Mouse (Mus musculus) ZHBTc4 (cell line): ENCODE measurements around the gene Chp1.
"Not testable (repeated sequence)": the region's sequence is repeated elsewhere in the genome, so short reads cannot be mapped to it uniquely, and the experiment has no call there.

Experiments used
- DNase-seq: peaks from one replicate; pipeline ENCODE4 v3.0.0-alpha.2; 2011; ENCODE audit warnings: low read depth, low spot score

Chp1 gene

DNA sequence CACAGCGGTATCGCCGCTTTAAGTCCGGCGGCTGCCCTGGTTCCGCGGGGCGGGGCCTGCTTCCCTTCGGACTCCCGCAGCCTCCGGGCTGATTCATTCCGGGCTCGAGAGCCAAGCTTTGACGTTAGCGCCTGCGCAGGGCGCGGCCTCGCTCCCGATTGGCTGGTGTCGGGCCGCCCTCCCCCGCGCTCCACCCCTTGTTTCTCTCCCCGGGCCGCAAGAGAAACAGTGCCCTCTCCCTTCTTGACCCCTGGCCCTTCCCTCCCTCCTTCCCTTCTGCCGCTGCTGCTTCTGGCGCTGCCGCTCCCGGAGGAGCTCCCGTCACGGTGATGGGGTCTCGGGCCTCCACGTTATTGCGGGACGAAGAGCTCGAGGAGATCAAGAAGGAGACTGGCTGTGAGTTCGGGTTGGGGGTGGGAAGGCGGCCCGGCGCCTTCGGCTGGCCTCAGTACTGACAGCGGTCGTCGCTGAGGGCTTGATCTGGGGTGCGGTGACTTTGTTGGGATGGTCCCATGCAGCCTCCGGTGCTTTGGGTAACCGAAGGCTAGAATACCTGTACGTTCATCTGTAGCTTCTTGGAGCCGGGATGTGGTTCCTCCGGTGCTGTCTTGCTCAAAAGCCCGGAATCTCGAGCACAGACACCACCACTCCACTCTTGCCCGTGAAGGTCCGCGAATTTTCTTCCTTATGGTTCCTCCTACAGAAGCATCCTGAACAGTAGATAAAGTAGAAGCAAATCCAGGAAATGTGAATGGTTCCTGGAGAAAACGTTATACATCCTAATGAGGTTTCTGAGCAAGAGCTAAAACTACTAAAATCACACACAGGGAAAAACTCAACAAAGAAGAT is at the start of gene Chp1, which contains the start of gene Exd1:
Gene Chp1, plus strand, starts transcription at position 176 of the 849 bp plus-strand sequence.
Gene Exd1, minus strand, starts transcription at position 106 of the 849 bp plus-strand sequence.
- DNase-seq, result peak; percentile 99

DNA sequence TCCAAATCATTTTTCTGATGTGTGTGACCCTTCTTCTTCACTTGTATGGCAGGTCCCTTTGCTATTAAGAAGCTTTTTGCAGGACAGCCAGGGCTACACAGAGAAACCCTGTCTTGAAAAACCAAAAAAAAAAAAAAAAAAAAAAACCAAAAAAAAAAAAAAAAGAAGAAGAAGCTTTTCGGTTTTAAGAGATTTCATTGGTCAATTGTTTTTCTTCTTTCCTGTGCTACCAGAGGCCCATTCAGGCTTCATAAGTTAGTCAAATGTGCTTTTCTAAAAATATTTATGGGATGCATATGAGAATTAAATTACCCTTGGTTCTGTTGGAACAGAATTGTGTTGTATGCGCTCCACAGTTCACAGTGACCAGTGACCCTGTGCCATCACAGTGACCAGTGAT is 48.6 kb upstream of the Chp1 start:
- no peak for DNase-seq

DNA sequence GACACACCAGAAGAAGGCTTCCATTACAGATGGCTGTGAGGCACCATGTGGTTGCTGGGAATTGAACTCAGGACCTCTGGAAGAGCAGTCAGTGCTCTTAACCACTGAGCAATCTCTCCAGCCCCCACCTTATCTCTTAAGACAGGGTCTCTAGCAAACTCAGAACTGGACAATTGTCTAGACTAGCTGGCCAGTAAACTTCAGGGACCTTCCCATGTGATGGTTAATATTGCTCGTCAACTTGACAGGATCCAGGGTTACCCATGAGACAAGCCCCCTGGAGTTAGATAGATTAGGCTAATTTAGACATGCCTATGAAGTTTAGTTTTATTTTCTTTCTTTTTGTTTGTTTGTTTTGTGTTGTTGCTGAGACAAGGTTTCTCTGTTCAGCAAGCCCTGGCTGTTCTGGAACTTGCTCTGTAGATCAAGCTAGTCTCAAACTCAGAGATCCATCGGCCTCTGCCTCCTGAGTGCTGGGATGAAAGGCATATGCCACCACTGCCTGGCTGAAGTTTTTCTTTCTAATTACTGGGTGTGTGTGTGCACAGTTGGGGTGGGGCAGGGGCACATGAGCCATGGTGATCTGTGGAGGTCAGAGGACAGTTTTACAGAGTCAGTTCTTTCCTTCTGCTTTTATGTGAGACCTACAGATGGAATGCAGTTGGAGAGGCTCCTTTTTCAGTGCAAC is 46.4 kb upstream of the Chp1 start:
- DNase-seq, result no peak

DNA sequence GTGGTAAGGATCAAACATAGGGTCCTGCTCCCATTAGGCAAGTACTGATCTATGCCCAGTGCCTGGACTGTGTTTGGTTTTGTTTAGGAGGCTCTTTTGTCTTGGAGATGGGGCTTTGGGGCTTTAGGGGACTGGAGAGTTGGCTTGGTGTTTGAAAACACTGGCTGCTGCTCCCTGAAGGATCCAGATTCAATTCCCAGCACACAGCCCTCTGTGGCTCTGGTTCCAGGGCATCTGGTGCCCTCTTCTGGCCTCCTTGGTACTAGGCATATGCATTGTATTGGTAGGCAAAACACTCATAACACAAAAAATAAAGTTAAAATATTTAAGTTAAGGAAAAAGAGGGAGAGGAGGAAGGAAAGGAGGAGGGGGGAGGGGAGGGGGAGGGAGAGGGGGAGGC is 40.4 kb upstream of the Chp1 start:
- DNase-seq, result peak; percentile 78

DNA sequence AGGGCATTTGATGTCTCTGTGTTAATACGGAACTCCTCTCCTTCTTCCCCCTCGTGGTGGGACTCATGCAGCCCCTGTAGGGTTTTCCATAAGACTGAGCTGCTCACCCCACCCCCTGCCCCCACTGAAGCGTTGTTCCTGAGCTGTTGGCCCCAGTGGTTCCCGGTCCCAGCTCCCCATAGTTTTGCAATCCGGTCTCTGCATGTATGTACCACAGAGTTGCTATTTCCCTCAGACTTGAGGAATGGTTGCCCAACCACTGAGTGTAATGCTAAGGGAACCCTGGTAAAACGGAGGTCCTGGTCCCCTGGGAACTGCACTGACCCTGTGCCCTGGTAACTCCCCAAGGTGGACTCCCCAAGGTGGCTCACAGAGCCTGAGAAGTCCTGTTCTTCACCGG is 39.0 kb upstream of the Chp1 start:
- not testable (repeated sequence) for DNase-seq

DNA sequence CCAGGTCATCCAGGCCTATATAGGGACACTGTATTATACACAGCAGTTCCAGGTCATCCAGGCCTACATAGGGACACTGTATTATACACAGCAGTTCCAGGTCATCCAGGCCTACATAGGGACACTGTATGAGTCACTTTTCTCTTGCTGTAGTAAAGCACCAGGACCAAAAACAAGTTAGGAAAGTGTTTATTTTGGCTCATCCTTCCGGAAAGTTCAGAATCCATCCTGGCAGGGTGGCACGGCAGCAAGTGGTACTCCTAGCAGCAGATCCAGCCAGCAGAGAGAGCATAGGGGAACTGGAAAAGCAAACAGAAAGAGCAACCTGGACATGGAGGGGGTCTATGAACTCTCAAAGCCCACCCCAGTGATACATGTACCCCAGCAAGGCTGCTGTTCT is 36.6 kb upstream of the Chp1 start:
- DNase-seq, result no peak

DNA sequence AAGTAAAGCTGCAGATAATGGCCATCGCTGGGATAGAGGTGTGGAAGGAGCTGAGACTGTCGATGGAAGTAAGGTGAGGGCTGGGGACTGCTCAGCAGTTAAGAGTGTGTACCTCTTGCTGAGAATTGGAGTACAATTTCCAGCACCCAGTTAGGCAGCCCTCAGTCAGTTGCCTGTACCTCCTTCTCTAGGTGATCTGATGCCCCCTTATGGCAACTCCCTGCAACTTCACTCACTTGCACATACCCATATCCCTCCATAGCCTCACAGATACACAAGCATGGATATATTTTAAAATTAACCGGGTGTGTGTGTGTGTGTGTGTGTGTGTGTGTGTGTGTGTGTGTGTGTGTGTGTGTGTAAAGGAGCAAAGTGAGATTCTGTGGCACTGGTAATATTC is 35.2 kb upstream of the Chp1 start:
- DNase-seq, result peak; percentile 78

DNA sequence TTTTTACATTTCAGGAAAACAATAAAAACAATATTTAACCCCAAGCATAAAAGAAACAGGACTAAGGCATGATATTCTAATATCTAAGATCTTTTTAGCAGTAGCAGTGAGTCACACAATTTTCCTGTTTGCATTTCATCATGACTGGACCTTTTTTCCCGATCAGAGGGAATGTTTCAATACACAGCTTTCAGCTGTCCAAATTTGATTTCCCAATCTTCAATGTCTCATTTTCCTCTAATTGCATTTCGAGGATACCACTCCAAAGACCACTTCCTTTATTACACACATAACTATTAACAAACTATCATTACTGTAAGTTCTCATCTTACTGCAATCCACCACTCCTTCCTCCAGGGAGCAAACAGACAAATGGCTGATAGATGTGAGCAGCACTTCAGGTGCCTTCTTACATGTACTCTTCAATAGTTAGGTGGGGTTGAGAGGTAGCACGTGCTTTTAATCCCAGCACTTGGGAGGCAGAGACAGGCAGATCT is 33.4 kb upstream of the Chp1 start:
- DNase-seq, result no peak

DNA sequence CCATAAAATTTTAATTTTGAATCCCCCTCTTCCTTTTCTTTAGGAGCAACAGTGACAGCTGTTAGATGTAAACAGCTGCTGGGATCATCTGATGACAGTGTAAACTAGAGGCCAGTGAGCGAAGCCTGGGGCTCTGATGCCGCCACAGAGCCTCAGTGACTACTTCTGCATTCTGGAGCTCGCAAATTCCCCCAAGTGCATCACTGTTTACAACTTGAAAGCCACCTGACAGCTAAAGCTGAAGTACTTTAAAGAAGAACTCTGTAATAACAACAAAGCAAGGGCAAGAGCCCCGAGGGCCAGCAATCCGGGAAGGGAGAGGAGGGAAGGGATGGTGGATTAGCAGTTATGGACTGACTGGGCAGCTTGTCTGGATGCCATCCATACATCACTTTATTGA is 30.7 kb upstream of the Chp1 start:
- no peak for DNase-seq

DNA sequence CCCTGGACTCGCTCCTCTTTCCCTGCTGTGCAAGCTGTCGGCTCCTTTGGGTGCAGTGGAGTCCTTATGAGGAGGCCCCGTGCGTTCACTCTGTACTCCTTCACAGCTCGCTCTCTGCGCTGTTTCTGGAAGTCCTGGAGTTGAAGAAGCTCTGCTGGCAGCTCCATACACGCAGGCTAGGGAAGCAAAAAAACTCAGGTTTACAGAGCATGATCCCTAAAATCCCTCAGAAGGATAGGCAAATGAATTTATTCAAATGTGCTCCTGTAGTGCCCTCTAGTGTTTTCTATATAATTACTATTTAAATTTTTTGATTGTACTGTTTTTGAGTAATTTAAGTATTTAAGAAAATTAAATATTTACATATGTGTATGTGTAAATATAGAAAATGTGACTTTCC is 26.9 kb upstream of the Chp1 start:
- no peak for DNase-seq

DNA sequence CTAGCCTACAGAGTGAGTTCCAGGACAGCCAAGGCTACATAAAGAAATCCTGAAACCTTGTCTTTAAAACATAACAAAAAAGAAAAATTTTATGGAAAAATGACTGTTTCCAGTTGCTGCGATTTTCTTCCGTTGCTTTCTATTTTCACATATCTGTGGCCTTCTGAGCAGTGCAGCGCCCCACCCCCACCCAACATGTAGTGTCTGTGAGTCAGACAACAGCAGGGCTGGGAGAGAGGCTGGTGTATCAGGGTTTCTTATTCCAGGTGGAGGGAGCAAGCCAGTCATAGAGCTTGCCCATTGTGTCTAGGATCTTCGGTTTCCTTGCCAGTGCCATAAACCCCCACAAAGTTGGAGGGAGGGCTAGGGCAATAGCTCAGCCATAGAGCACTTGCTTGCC is 23.7 kb upstream of the Chp1 start:
- DNase-seq, result no peak

DNA sequence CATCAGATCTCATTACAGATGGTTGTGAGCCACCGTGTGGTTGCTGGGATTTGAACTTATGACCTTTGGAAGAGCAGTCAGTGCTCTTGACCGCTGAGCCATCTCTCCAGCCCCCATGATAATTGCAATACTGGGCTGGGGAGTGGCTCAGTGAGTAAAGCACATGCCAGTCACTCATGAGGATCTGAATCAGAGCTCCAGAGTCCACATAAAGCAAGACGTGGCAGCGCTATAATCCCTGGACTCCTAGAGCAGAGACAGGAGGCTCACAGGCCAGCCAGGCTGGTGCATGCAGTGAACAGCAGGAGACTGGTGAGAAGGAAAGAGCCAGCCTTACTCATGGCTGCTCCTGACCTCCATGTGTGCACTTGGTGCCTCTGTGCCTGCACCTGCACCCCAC is 22.1 kb upstream of the Chp1 start:
- DNase-seq, result no peak

DNA sequence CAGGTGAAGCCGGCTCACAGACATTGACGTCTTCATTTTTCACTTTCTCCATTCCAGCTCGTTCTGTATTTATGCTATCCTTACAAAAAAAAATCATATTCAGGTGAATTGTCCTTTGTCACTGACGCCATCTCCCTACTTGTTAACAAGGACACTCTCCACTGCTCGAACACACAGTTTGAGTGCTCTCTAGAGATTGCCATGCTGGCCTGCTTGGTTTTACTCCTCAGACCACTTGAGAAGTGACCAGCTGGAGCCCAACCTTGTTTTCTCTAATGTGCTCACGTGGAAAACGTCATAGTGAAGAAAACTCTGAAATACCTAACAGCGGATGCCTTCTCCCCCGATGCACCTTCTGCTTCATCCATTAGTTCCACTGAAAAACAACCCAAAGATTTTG is 8.7 kb upstream of the Chp1 start:
- DNase-seq, result no peak

DNA sequence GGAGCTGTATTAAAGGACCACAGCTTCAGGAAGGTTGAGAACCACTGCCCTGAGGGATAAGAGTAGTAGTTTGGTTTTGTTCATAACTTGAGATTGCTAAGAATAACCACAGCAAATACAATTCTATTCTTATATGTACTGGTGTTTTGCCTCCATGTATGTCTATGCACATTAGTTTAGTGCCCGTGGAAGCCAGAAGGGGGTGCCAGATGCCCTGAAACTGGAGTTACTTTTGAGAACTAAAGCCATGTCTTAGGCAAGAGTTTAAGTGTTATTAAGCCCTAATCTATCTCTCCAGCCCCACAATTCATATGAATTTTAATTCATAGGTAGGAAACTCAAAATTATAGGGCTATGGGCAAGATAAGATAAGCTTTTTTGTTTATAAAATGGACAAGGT is 5.4 kb upstream of the Chp1 start:
- peak; percentile 48 for DNase-seq

DNA sequence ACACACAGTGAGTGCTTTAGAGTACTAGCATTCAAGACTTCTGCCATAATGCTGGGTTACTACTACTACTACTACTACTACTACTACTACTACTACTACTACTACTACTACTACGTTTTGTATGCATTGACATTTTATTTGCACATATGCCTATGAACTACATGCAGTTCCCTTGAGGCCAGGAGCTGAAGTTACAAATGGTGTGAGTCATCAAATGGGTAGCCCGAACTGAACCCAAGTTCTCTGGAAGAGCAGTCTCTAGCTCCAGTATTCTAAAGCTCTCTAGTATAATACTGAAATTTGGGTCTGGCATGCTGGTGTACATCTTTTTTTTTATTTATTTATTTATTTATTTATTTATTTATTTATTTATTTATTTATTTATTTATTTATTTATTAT is 3.8 kb upstream of the Chp1 start:
- no peak for DNase-seq

DNA sequence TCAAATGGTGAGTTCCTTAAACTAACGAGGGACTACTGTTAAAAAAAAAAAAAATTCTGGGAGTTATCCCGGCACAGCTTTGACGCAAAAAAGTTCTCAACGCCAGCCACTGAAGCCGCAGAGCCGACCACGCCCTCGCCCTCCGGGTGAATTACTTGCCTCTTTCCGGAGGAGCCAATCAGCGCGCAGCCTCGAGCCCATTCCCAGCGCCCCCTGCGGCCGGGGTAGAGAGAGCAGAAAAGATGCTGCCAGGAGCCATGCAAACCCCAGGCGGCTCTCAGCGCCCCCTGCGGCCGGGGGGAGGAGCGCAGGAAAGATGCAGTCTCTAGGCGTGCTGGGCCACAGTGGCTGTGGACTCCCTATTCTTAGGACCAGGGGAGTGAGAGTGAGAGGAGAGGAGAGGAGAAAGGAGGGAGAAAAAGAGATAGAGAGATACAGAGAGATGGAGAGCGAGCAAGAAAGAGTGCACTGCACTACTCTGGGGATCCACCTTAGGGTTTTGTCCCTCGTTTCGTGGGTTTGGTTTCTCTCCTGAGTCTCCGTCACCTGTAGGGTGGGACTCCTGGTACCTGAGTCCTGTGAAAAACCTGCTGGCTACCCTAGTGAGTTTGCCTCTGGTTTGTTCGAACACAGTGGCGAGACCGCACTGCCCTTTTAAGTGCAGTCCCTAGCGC is 512 bp upstream of the Chp1 start:
- peak; percentile 99 for DNase-seq

DNA sequence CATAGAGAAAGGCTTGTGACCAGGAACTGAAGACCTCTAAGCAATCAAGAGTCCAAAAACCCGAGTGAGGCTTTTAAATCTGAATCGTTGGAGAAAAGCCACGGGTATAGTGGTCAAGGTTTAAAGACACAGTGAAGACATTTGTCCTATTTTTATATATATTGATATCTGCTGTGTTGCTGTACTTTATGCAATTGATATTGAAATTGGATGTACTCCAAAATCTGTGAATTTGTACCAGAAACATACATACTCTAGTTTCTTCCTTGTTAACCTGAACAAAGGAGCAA is 819 bp downstream of the Chp1 start:
- DNase-seq, result no peak

DNA sequence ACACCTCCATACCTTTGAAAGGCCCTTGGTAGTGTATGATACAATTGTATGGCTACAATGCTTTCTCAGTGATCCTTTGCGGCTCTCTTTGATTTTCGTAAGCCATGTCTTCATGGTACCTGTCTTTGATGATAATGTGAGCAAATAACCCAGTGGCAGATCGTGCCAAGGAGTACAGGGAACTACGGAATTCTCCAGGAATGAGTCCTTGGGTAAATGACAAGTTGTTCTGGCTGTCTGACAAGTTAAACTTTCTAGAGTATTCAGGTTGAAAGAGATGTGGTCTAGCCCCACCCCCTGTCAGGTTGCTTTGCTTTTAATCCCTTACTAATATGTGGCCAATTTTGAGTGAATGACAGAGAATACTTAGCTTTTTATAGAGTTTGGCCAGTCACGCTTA is 1.2 kb downstream of the Chp1 start:
- DNase-seq, result no peak

DNA sequence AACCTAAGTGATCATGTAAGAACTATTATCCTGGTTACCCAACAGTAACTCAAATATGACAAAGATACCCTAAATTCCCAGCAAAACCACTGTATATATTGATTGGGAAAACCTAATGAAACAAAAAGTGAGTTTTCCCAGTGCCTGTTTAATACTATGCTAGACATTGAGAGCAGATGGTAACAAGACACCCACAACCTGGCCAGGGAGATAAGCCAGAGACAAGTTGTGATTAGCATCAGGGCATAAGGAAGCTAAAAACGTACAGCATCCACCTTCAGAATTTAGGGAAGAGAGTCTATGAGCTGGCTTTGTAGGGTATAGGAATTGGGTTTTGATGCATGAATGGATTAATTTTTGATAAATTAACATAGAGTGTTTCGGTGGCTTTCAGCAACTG is 2.2 kb downstream of the Chp1 start:
- DNase-seq, result no peak

DNA sequence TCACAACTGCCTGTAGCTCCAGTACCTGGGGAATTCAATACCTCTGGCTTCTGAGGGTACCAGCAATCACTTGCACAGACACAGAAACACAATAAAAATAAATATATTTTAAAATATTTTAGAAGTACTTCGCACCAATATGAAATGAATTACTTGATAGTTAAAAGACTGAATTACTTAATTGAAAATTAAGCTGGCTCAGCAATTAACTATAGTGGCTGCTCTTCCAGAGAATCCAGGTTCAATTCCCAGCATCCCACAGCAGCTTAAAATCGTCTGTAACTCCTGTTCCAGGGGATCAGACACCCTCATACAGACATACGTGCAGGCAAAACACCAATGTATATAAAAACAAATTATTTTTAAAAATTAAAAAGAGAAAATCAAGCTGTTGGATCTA is 10.5 kb downstream of the Chp1 start:
- DNase-seq, result no peak

DNA sequence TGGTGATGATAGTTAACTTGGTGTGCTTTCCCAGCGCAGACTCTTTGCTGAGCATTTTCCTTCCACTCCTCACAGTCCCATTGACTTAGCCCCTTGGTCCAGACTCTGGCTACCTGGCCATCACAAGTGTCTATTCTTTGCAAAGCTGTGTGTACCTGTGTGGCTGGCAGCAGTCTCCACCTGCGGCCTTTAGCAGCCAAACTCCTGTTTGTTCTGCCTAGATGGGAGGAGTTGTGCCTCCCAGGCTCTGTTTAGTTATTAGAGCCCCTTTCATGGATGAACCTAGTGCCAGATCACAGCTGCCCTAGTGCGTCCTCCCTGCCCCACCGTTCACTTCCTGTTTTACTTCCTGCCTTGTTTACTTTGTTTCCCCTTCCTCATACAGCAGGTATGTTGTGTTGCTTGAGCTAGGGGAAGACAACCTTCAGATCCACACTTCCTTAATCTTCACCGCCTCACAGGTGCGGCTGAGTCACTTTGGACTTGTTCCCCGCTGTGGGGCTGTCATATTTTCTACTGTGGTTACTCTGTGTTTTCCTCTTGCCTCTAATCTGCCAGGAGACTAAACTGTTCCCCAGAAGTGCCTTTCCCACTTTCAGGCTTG is 11.3 kb downstream of the Chp1 start:
- no peak for DNase-seq

DNA sequence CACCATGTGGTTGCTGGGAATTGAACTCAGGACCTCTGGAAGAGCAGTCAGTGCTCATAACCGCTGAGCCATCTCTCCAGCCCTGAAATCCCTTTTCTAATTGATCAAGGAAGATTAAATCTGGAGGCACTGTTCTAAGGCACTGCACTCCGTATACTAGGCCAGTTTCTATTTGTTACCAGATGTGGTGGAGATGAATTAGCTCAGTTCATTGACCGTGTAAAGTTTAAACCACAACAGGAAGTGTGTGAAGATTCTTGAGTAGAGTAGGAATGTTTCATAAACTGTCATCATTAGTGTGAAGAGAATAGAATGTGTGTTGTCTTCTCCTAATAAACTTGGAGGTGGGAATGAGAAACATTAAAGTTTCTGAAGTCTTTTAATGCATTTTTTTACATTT is 14.3 kb downstream of the Chp1 start:
- DNase-seq, result no peak
